Mouse (Mus musculus) bone marrow, adult 2 months (tissue): ENCODE measurements around the gene Mical2.

Source experiments
- CTCF ChIP-seq: fragments of 200-500 bp; IDR thresholded peaks from 2 replicates; pipeline ENCODE4 v1.5.1; 2011; ENCODE audit warnings: low read length, control low read depth; ENCODE audit not compliant: control insufficient read depth, insufficient read depth
- POLR2A ChIP-seq: fragments of 200-500 bp; IDR thresholded peaks from 2 replicates; pipeline ENCODE4 v1.6.1; 2011; ENCODE audit warnings: low read depth, mild to moderate bottlenecking, control low read depth, low read length, borderline replicate concordance; ENCODE audit not compliant: control insufficient read depth

- TF ChIP-seq CTCF (no peak), POLR2A (no peak)
Measured at GRCm38 (mm10) chr7:112285573-112285972, 59.9 kb downstream of the Mical2 start.
